Mouse (Mus musculus) megakaryocyte, adult 5-6 weeks (primary cell): ENCODE data around the gene Slc10a3. TPM values are rescaled to one million over a fixed set of nuclear protein-coding genes. Genes with fewer than 3 reads are reported as not detected.
A peak's percentile ranks its signal among the peaks of the same experiment; 100 is the strongest.
"Not testable (repeated sequence)": the region's sequence is repeated elsewhere in the genome, so short reads cannot be mapped to it uniquely, and the experiment has no call there.

Source experiments
- ATAC-seq: 2 replicates; pipeline ENCODE4 v1.8.0; 2016; ENCODE audit warnings: mild to moderate bottlenecking, inconsistent platforms; ENCODE audit not compliant: poor library complexity, severe bottlenecking
- total RNA-seq, 2 experiments: library from RNA; stranded (forward) in 1 of 2; stranded (reverse) in 1 of 2; fragments of 153-499, 151-499 nt in 1 of 2; fragments of 221-1000, 200-1000 nt in 1 of 2; gene quantifications; 2 replicates each; pipeline versions ENCODE4 v1.2.3 to v1.2.4; 2015 to 2017

The Slc10a3 gene
- total RNA-seq (2015) (18.4 and 24.3 TPM in 2 replicates), total RNA-seq (2017) (12.3 and 12.9 TPM in 2 replicates)

GRCm38 (mm10) chrX:74372888-74373549, at the start of gene Slc10a3, which contains the start of gene Ubl4a:
Gene Slc10a3 (minus strand): TSS chrX:74373349.
Gene Ubl4a (minus strand): TSS chrX:74373218.
- ATAC-seq = peak; percentile 98

- peak; percentile 85 for ATAC-seq
These were observed 40.2 kb upstream of the Slc10a3 start for GRCm38 (mm10) chrX:74413377-74413776.

- ATAC-seq = no peak
These were observed 35.2 kb upstream of the Slc10a3 start for GRCm38 (mm10) chrX:74408340-74408739.

- no peak for ATAC-seq
These were observed 27.0 kb upstream of the Slc10a3 start for GRCm38 (mm10) chrX:74400136-74400535.

- ATAC-seq = peak; percentile 100
These were observed 19.6 kb upstream of the Slc10a3 start, which contains the start of the genes Fam3a and Ikbkg for GRCm38 (mm10) chrX:74392535-74393443. Gene Fam3a (minus strand): TSS chrX:74393272. Gene Ikbkg (plus strand): TSS chrX:74393290.

GRCm38 (mm10) chrX:74388153-74388552, 15.0 kb upstream of the Slc10a3 start:
- ATAC-seq = no peak

GRCm38 (mm10) chrX:74384451-74384850, 11.3 kb upstream of the Slc10a3 start:
- ATAC-seq = no peak

- ATAC-seq = peak; percentile 72
These were observed 4.8 kb downstream of the Slc10a3 start for GRCm38 (mm10) chrX:74368209-74368909.

GRCm38 (mm10) chrX:74367512-74367911, 5.6 kb downstream of the Slc10a3 start:
- no peak for ATAC-seq

- no peak for ATAC-seq
These were observed 14.0 kb downstream of the Slc10a3 start for GRCm38 (mm10) chrX:74359171-74359570.

GRCm38 (mm10) chrX:74357069-74357468, 16.1 kb downstream of the Slc10a3 start:
- ATAC-seq = not testable (repeated sequence)

GRCm38 (mm10) chrX:74353467-74353770, 19.7 kb downstream of the Slc10a3 start, which contains the start of gene Lage3:
Gene Lage3 (minus strand): TSS chrX:74353618.
- ATAC-seq = peak; percentile 98

- ATAC-seq = no peak
These were observed 20.3 kb downstream of the Slc10a3 start for GRCm38 (mm10) chrX:74352645-74353466.

- ATAC-seq = no peak
These were observed 42.8 kb downstream of the Slc10a3 start for GRCm38 (mm10) chrX:74330166-74330930.

GRCm38 (mm10) chrX:74329215-74329671, 43.9 kb downstream of the Slc10a3 start:
- ATAC-seq = no peak

GRCm38 (mm10) chrX:74328725-74329161, 44.4 kb downstream of the Slc10a3 start, which contains the start of gene Plxna3:
Gene Plxna3 (plus strand): TSS chrX:74329066.
- peak; percentile 87 for ATAC-seq
